ENCODE assay signal across 9 mouse cellular contexts in the genomic region with DNA sequence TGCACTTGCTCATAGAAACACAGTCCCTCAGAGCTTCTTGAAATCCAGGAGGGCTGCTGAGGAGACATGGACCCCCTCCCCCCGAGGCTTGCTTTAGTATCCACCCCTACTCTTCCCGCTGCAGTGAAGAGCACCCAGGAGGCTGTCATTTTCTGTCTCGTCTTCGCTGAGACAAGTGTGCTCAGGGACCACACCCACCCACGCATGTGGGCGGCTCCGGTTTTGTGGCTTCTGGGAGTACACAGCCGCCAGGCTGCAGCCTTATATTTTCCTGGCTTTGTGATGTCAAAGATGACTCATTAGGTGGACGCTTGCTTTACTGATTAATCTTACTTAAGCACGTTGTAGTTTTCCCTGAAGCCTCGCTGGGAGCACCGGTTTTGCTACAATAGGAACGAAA. TPM values are rescaled to one million over a fixed set of nuclear protein-coding genes. Genes with fewer than 3 reads are reported as not detected.
A peak's percentile ranks its signal among the peaks of the same experiment; 100 is the strongest.
DNase-seq lines count a peak whose midpoint lies in the region; ATAC-seq lines count a peak whose summit lies in the region.
"Had no signal": no experiment of that assay in that cellular context is flagged by ENCODE, and none has a peak within 500 bp of the region (broad histone marks: within the 10 kb centered on the region; RNA-seq: fewer than 3 reads in every experiment).

No protein-coding gene starts in this region.

- WGBS in embryonic facial prominence, embryonic 13.5 days = 14% methylated on average over 13 of the region's 13 CpGs
- 15% methylated on average over 13 of the region's 13 CpGs for WGBS in limb, embryonic 15.5 days

- ATAC-seq in embryonic facial prominence, embryonic 13.5 days (ENCODE audit: insufficient number of reproducible peaks, insufficient read depth, low FRiP score, low TSS enrichment, low read depth) = no peak
- no peak for ATAC-seq in limb, embryonic 15.5 days (ENCODE audit: insufficient number of reproducible peaks, low FRiP score, low TSS enrichment, low read depth)

- H3K9ac ChIP-seq in embryonic facial prominence, embryonic 13.5 days = 0 out of 2 replicates have a peak overlapping the region, but pooled peaks have one; percentile 16
- no peak overlapping the region for H3K9ac ChIP-seq in limb, embryonic 15.5 days
- H3K9ac ChIP-seq: liver, embryonic 14.5 days had no signal

- H3K36me3 ChIP-seq in embryonic facial prominence, embryonic 13.5 days = no peaks in the 10 kb centered on the region
- H3K36me3 ChIP-seq in limb, embryonic 15.5 days = no peaks in the 10 kb centered on the region

- peak overlapping the region; percentile 12 for H3K4me3 ChIP-seq in embryonic facial prominence, embryonic 13.5 days
- no peak overlapping the region for H3K4me3 ChIP-seq in limb, embryonic 15.5 days

- H3K27ac ChIP-seq in embryonic facial prominence, embryonic 13.5 days = no peak overlapping the region
- no peak overlapping the region for H3K27ac ChIP-seq in limb, embryonic 15.5 days
- H3K27ac ChIP-seq: liver, embryonic 14.5 days had no signal

- peaks cover 22% of the 10 kb centered on the region for H3K27me3 ChIP-seq in embryonic facial prominence, embryonic 13.5 days
- peaks cover 19% of the 10 kb centered on the region for H3K27me3 ChIP-seq in limb, embryonic 15.5 days

- no peaks in the 10 kb centered on the region for H3K9me3 ChIP-seq in embryonic facial prominence, embryonic 13.5 days
- H3K9me3 ChIP-seq in limb, embryonic 15.5 days = no peaks in the 10 kb centered on the region

- H3K4me2 ChIP-seq in embryonic facial prominence, embryonic 13.5 days = peak overlapping the region; percentile 53
- peak overlapping the region; percentile 25; the same call in 1 of the 2 replicates for H3K4me2 ChIP-seq in limb, embryonic 15.5 days

- peak; percentile 39 for DNase-seq in frontal cortex, postnatal 36 days (ENCODE audit: low spot score in 2 of 2)
- no peak for DNase-seq in frontal cortex, postnatal 14 days (ENCODE audit: low spot score in 2 of 2)
- DNase-seq in B cell, adult 2 months = peak; percentile 16 to 28
- peak; percentile 61 for DNase-seq in retina, postnatal 1 day
- DNase-seq in cerebellum, adult 11-12 months = no peak
- DNase-seq in gastrocnemius, postnatal 10 days = no peak

- H3K4me1 ChIP-seq in embryonic facial prominence, embryonic 13.5 days = peaks cover 6% of the 10 kb centered on the region; the same call in 1 of the 2 replicates
- no peaks in the 10 kb centered on the region for H3K4me1 ChIP-seq in limb, embryonic 15.5 days

RNA-seq across cellular contexts. Expression of a gene that starts 20.8 kb away (rescaled TPM):
- 24.3 and 25.0 TPM in 2 replicates for polyA plus RNA-seq in embryonic facial prominence, embryonic 13.5 days (2015; fragmentation: Nextera tagmentation; extraction: Ambion mirVana)
- polyA plus RNA-seq in limb, embryonic 15.5 days (2015; fragmentation: Nextera tagmentation; extraction: Ambion mirVana) = 19.0 and 20.1 TPM in 2 replicates
- total RNA-seq in gastrocnemius, postnatal 10 days (2021) = 1 to 10 TPM; 5.8 to 8.8 TPM

RNA-seq across cellular contexts. Expression of a gene that starts 26.7 kb away (rescaled TPM):
- 0.46 TPM in 1 of 2 replicates, not detected in the other for polyA plus RNA-seq in embryonic facial prominence, embryonic 13.5 days (2015; fragmentation: Nextera tagmentation; extraction: Ambion mirVana)
- not detected in 2 replicates for polyA plus RNA-seq in limb, embryonic 15.5 days (2015; fragmentation: Nextera tagmentation; extraction: Ambion mirVana)
- total RNA-seq in gastrocnemius, postnatal 10 days (2021) = not detected
- polyA plus RNA-seq: liver, embryonic 14.5 days had no signal

RNA-seq across cellular contexts. Expression of a gene that starts 27.9 kb away (rescaled TPM):
- 0.24 and 0.84 TPM in 2 replicates for polyA plus RNA-seq in embryonic facial prominence, embryonic 13.5 days (2015; fragmentation: Nextera tagmentation; extraction: Ambion mirVana)
- 0.14 TPM in 1 of 2 replicates, not detected in the other for polyA plus RNA-seq in limb, embryonic 15.5 days (2015; fragmentation: Nextera tagmentation; extraction: Ambion mirVana)
- total RNA-seq in gastrocnemius, postnatal 10 days (2021) = not detected
- polyA plus RNA-seq: liver, embryonic 14.5 days had no signal

Comparison
In these comparisons a context has a peak if more than half of its experiments do, and no peak if none do; other contexts are left out.
1. DNase-seq: peak in frontal cortex, postnatal 36 days (2 of 2), B cell, adult 2 months (2 of 2) and retina, postnatal 1 day (single experiment); none in frontal cortex, postnatal 14 days (0 of 2), cerebellum, adult 11-12 months (single experiment) and gastrocnemius, postnatal 10 days (single experiment).